Mouse (Mus musculus): Measurements from ENCODE around the gene Rhbdf1. TPM values are rescaled to one million over a fixed set of nuclear protein-coding genes. Genes with fewer than 3 reads are reported as not detected.

Gene Rhbdf1
- polyA plus RNA-seq, 1 experiment from 2014 or later, result 12.5 TPM

GRCm38 (mm10) chr11:32200075-32200601 is 22.0 kb downstream of the Rhbdf1 start, which contains the start of gene Il9r:
TSS of gene Il9r (minus strand) at chr11:32200279.
- Histone ChIP-seq H3K4me2 (ENCODE audit: low read depth, low read length) (no peak within 1 kb of the TSS), H3K27ac (ENCODE audit: low read depth, low read length) (no peak within 1 kb of the TSS), H3K9me3 (ENCODE audit: control insufficient read depth, low read length) (no peaks in the 10 kb centered on the region), H3K4me3 (ENCODE audit: low read depth, low read length) (no peak within 1 kb of the TSS), H3K4me1 (ENCODE audit: control insufficient read depth, insufficient read depth, low read length) (no peaks in the 10 kb centered on the region), H3K27me3 (ENCODE audit: control insufficient read depth, insufficient read depth, low read length) (no peaks in the 10 kb centered on the region), H3K36me3 (ENCODE audit: control insufficient read depth, insufficient read depth, low read length) (no peaks in the 10 kb centered on the region), H3K9ac (replicated peaks; ENCODE audit: low read depth, low read length) (no peak within 1 kb of the TSS)
- WGBS, result 79% methylated on average over 10 of the region's 10 CpGs
- no peak for ATAC-seq (ENCODE audit: low read depth)

- Histone ChIP-seq H3K36me3 (ENCODE audit: control insufficient read depth, insufficient read depth, low read length) (no peaks in the 10 kb centered on the region), H3K4me1 (ENCODE audit: control insufficient read depth, insufficient read depth, low read length) (no peaks in the 10 kb centered on the region), H3K27ac (ENCODE audit: low read depth, low read length) (no peak overlapping the region), H3K27me3 (ENCODE audit: control insufficient read depth, insufficient read depth, low read length) (no peaks in the 10 kb centered on the region), H3K9ac (replicated peaks; ENCODE audit: low read depth, low read length) (no peak overlapping the region), H3K4me2 (ENCODE audit: low read depth, low read length) (no peak overlapping the region), H3K4me3 (ENCODE audit: low read depth, low read length) (no peak overlapping the region), H3K9me3 (ENCODE audit: control insufficient read depth, low read length) (no peaks in the 10 kb centered on the region)
- WGBS, result 46% methylated on average over 6 of the region's 6 CpGs
- no peak for ATAC-seq (ENCODE audit: low read depth)
These were observed 22.9 kb downstream of the Rhbdf1 start for GRCm38 (mm10) chr11:32199230-32199629.

GRCm38 (mm10) chr11:32198256-32198955 is 23.7 kb downstream of the Rhbdf1 start:
- Histone ChIP-seq H3K27ac (ENCODE audit: low read depth, low read length) (no peak overlapping the region), H3K4me3 (ENCODE audit: low read depth, low read length) (no peak overlapping the region), H3K36me3 (ENCODE audit: control insufficient read depth, insufficient read depth, low read length) (no peaks in the 10 kb centered on the region), H3K4me2 (ENCODE audit: low read depth, low read length) (no peak overlapping the region), H3K4me1 (ENCODE audit: control insufficient read depth, insufficient read depth, low read length) (no peaks in the 10 kb centered on the region), H3K9ac (replicated peaks; ENCODE audit: low read depth, low read length) (no peak overlapping the region), H3K27me3 (ENCODE audit: control insufficient read depth, insufficient read depth, low read length) (no peaks in the 10 kb centered on the region), H3K9me3 (ENCODE audit: control insufficient read depth, low read length) (no peaks in the 10 kb centered on the region)
- 76% methylated on average over 14 of the region's 14 CpGs for WGBS
- ATAC-seq (ENCODE audit: low read depth), result no peak

- Histone ChIP-seq H3K27ac (ENCODE audit: low read depth, low read length) (no peak overlapping the region), H3K36me3 (ENCODE audit: control insufficient read depth, insufficient read depth, low read length) (no peaks in the 10 kb centered on the region), H3K4me3 (ENCODE audit: low read depth, low read length) (no peak overlapping the region), H3K9ac (replicated peaks; ENCODE audit: low read depth, low read length) (no peak overlapping the region), H3K27me3 (ENCODE audit: control insufficient read depth, insufficient read depth, low read length) (no peaks in the 10 kb centered on the region), H3K9me3 (ENCODE audit: control insufficient read depth, low read length) (no peaks in the 10 kb centered on the region), H3K4me2 (ENCODE audit: low read depth, low read length) (no peak overlapping the region), H3K4me1 (ENCODE audit: control insufficient read depth, insufficient read depth, low read length) (no peaks in the 10 kb centered on the region)
- WGBS, result 58% methylated on average over 3 of the region's 3 CpGs
- ATAC-seq (ENCODE audit: low read depth), result no peak
These were observed 24.3 kb downstream of the Rhbdf1 start for GRCm38 (mm10) chr11:32197766-32198165.

- WGBS, result 71% methylated on average over 6 of the region's 6 CpGs
These were observed 25.4 kb downstream of the Rhbdf1 start for GRCm38 (mm10) chr11:32196727-32197126.

GRCm38 (mm10) chr11:32195867-32196540 is 26.1 kb downstream of the Rhbdf1 start:
- no peak overlapping the region for H3K9ac ChIP-seq (replicated peaks; ENCODE audit: low read depth, low read length)
- H3K36me3 ChIP-seq (ENCODE audit: control insufficient read depth, insufficient read depth, low read length), result no peaks in the 10 kb centered on the region
- no peak overlapping the region for H3K4me2 ChIP-seq (ENCODE audit: low read depth, low read length)
- no peak overlapping the region for H3K27ac ChIP-seq (ENCODE audit: low read depth, low read length)
- no peak overlapping the region for H3K4me3 ChIP-seq (ENCODE audit: low read depth, low read length)
- WGBS, result 44% methylated on average over 11 of the region's 11 CpGs
- no peaks in the 10 kb centered on the region for H3K9me3 ChIP-seq (ENCODE audit: control insufficient read depth, low read length)
- no peak for ATAC-seq (ENCODE audit: low read depth)
- H3K27me3 ChIP-seq (ENCODE audit: control insufficient read depth, insufficient read depth, low read length), result no peaks in the 10 kb centered on the region
- H3K4me1 ChIP-seq (ENCODE audit: control insufficient read depth, insufficient read depth, low read length), result no peaks in the 10 kb centered on the region

More at GRCm38 (mm10) chr11:32196727-32197126, 25.4 kb downstream of the Rhbdf1 start:
- Histone ChIP-seq H3K27me3 (ENCODE audit: control insufficient read depth, insufficient read depth, low read length) (no peaks in the 10 kb centered on the region), H3K4me1 (ENCODE audit: control insufficient read depth, insufficient read depth, low read length) (no peaks in the 10 kb centered on the region), H3K36me3 (ENCODE audit: control insufficient read depth, insufficient read depth, low read length) (no peaks in the 10 kb centered on the region), H3K9ac (replicated peaks; ENCODE audit: low read depth, low read length) (no peak overlapping the region), H3K4me2 (ENCODE audit: low read depth, low read length) (no peak overlapping the region), H3K9me3 (ENCODE audit: control insufficient read depth, low read length) (no peaks in the 10 kb centered on the region), H3K4me3 (ENCODE audit: low read depth, low read length) (no peak overlapping the region), H3K27ac (ENCODE audit: low read depth, low read length) (no peak overlapping the region)
- ATAC-seq (ENCODE audit: low read depth), result no peak

GRCm38 (mm10) chr11:32194626-32195025 is 27.5 kb downstream of the Rhbdf1 start:
- H3K9ac ChIP-seq (replicated peaks; ENCODE audit: low read depth, low read length), result no peak overlapping the region
- no peaks in the 10 kb centered on the region for H3K36me3 ChIP-seq (ENCODE audit: control insufficient read depth, insufficient read depth, low read length)
- no peak overlapping the region for H3K27ac ChIP-seq (ENCODE audit: low read depth, low read length)
- H3K4me2 ChIP-seq (ENCODE audit: low read depth, low read length), result no peak overlapping the region
- H3K4me1 ChIP-seq (ENCODE audit: control insufficient read depth, insufficient read depth, low read length), result no peaks in the 10 kb centered on the region
- WGBS, result 87% methylated on average over 5 of the region's 5 CpGs
- no peaks in the 10 kb centered on the region for H3K9me3 ChIP-seq (ENCODE audit: control insufficient read depth, low read length)
- H3K27me3 ChIP-seq (ENCODE audit: control insufficient read depth, insufficient read depth, low read length), result no peaks in the 10 kb centered on the region
- no peak overlapping the region for H3K4me3 ChIP-seq (ENCODE audit: low read depth, low read length)
- ATAC-seq (ENCODE audit: low read depth), result no peak

- no peak overlapping the region for H3K27ac ChIP-seq (ENCODE audit: low read depth, low read length)
- no peak overlapping the region for H3K4me3 ChIP-seq (ENCODE audit: low read depth, low read length)
- H3K4me2 ChIP-seq (ENCODE audit: low read depth, low read length), result no peak overlapping the region
- H3K36me3 ChIP-seq (ENCODE audit: control insufficient read depth, insufficient read depth, low read length), result no peaks in the 10 kb centered on the region
- no peak for ATAC-seq (ENCODE audit: low read depth)
- H3K9me3 ChIP-seq (ENCODE audit: control insufficient read depth, low read length), result no peaks in the 10 kb centered on the region
- no peaks in the 10 kb centered on the region for H3K27me3 ChIP-seq (ENCODE audit: control insufficient read depth, insufficient read depth, low read length)
- no peak overlapping the region for H3K9ac ChIP-seq (replicated peaks; ENCODE audit: low read depth, low read length)
- 85% methylated on average over 10 of the region's 10 CpGs for WGBS
- no peaks in the 10 kb centered on the region for H3K4me1 ChIP-seq (ENCODE audit: control insufficient read depth, insufficient read depth, low read length)
These were observed 28.0 kb downstream of the Rhbdf1 start for GRCm38 (mm10) chr11:32194086-32194485.

GRCm38 (mm10) chr11:32193156-32193555 is 28.9 kb downstream of the Rhbdf1 start:
- WGBS, result 88% methylated on average over 10 of the region's 10 CpGs
- Histone ChIP-seq H3K9ac (replicated peaks; ENCODE audit: low read depth, low read length) (no peak overlapping the region), H3K36me3 (ENCODE audit: control insufficient read depth, insufficient read depth, low read length) (no peaks in the 10 kb centered on the region), H3K27me3 (ENCODE audit: control insufficient read depth, insufficient read depth, low read length) (no peaks in the 10 kb centered on the region), H3K27ac (ENCODE audit: low read depth, low read length) (no peak overlapping the region), H3K4me2 (ENCODE audit: low read depth, low read length) (no peak overlapping the region), H3K9me3 (ENCODE audit: control insufficient read depth, low read length) (no peaks in the 10 kb centered on the region), H3K4me1 (ENCODE audit: control insufficient read depth, insufficient read depth, low read length) (no peaks in the 10 kb centered on the region), H3K4me3 (ENCODE audit: low read depth, low read length) (no peak overlapping the region)
- no peak for ATAC-seq (ENCODE audit: low read depth)
